Mouse (Mus musculus): ENCODE measurements at regions not wholly inside any gene's neighbourhood (a gene's known extent, or its start where the extent isn't known, plus 50 kb on each side); places are given as distances from the start of the nearest gene placed in this dataset.

- H3K27me3 ChIP-seq (ENCODE audit: control insufficient read depth, insufficient read depth, low read length) = no peaks in the 10 kb centered on the region
- no peak for ATAC-seq (ENCODE audit: low FRiP score)
- WGBS = 54% methylated on average over 3 of the region's 3 CpGs
- no peak overlapping the region for H3K4me3 ChIP-seq (ENCODE audit: low read depth, low read length)
- H3K4me1 ChIP-seq (replicated peaks; ENCODE audit: control insufficient read depth, insufficient read depth, low read length) = no peaks in the 10 kb centered on the region
- H3K36me3 ChIP-seq (ENCODE audit: control insufficient read depth, insufficient read depth, low read length) = no peaks in the 10 kb centered on the region
- no peak overlapping the region for H3K27ac ChIP-seq (ENCODE audit: low read depth, low read length)
- H3K4me2 ChIP-seq (replicated peaks; ENCODE audit: low read depth, low read length) = no peak overlapping the region
- no peaks in the 10 kb centered on the region for H3K9me3 ChIP-seq (ENCODE audit: control insufficient read depth, low read length)
- DNase-seq (ENCODE audit: low spot score) = no peak
- H3K9ac ChIP-seq (ENCODE audit: low read depth, low read length) = no peak overlapping the region
Measured at GRCm38 (mm10) chrX:60743971-60744370, 149.3 kb downstream of the Sox3 start.

- 86% methylated on average over 3 of the region's 3 CpGs for WGBS
- H3K4me3 ChIP-seq (ENCODE audit: low read depth, low read length) = no peak overlapping the region
- H3K36me3 ChIP-seq (ENCODE audit: control insufficient read depth, insufficient read depth, low read length) = no peaks in the 10 kb centered on the region
- no peak overlapping the region for H3K9ac ChIP-seq (ENCODE audit: low read depth, low read length)
- no peak overlapping the region for H3K27ac ChIP-seq (ENCODE audit: low read depth, low read length)
- H3K4me2 ChIP-seq (replicated peaks; ENCODE audit: low read depth, low read length) = no peak overlapping the region
- H3K4me1 ChIP-seq (replicated peaks; ENCODE audit: control insufficient read depth, insufficient read depth, low read length) = no peaks in the 10 kb centered on the region
- no peaks in the 10 kb centered on the region for H3K27me3 ChIP-seq (ENCODE audit: control insufficient read depth, insufficient read depth, low read length)
- no peaks in the 10 kb centered on the region for H3K9me3 ChIP-seq (ENCODE audit: control insufficient read depth, low read length)
- no peak for DNase-seq (ENCODE audit: low spot score)
- ATAC-seq (ENCODE audit: low FRiP score) = no peak
Measured at GRCm38 (mm10) chrX:60743020-60743707, 150.1 kb downstream of the Sox3 start.

- peak overlapping the region; percentile 42; the same call in 1 of the 2 replicates for H3K27ac ChIP-seq (ENCODE audit: low read depth, low read length)
Measured at GRCm38 (mm10) chrX:60719428-60720151, 127.1 kb upstream of the Atp11c start.

GRCm38 (mm10) chrX:60718794-60719193, 126.3 kb upstream of the Atp11c start:
- ATAC-seq (ENCODE audit: low FRiP score) (no peak), DNase-seq (ENCODE audit: low spot score) (peak; percentile 17)
- H3K27ac ChIP-seq (ENCODE audit: low read depth, low read length) = peak overlapping the region; percentile 32
- 21% methylated on average over 6 of the region's 6 CpGs for WGBS
- no peak overlapping the region for H3K4me2 ChIP-seq (replicated peaks; ENCODE audit: low read depth, low read length)
- H3K4me3 ChIP-seq (ENCODE audit: low read depth, low read length) = no peak overlapping the region
- H3K27me3 ChIP-seq (ENCODE audit: control insufficient read depth, insufficient read depth, low read length) = no peaks in the 10 kb centered on the region
- H3K9ac ChIP-seq (ENCODE audit: low read depth, low read length) = no peak overlapping the region
- no peaks in the 10 kb centered on the region for H3K36me3 ChIP-seq (ENCODE audit: control insufficient read depth, insufficient read depth, low read length)
- no peaks in the 10 kb centered on the region for H3K9me3 ChIP-seq (ENCODE audit: control insufficient read depth, low read length)
- no peaks in the 10 kb centered on the region for H3K4me1 ChIP-seq (replicated peaks; ENCODE audit: control insufficient read depth, insufficient read depth, low read length)

More at GRCm38 (mm10) chrX:60719428-60720151, 127.1 kb upstream of the Atp11c start:
- Histone ChIP-seq H3K4me3 (ENCODE audit: low read depth, low read length) (no peak overlapping the region), H3K9ac (ENCODE audit: low read depth, low read length) (no peak overlapping the region), H3K4me2 (replicated peaks; ENCODE audit: low read depth, low read length) (no peak overlapping the region), H3K36me3 (ENCODE audit: control insufficient read depth, insufficient read depth, low read length) (no peaks in the 10 kb centered on the region), H3K27me3 (ENCODE audit: control insufficient read depth, insufficient read depth, low read length) (no peaks in the 10 kb centered on the region), H3K9me3 (ENCODE audit: control insufficient read depth, low read length) (no peaks in the 10 kb centered on the region), H3K4me1 (replicated peaks; ENCODE audit: control insufficient read depth, insufficient read depth, low read length) (no peaks in the 10 kb centered on the region)
- 27% methylated on average over 13 of the region's 13 CpGs for WGBS
- DNase-seq (ENCODE audit: low spot score) (peak; percentile 65), ATAC-seq (ENCODE audit: low FRiP score) (peak; percentile 95)

- no peaks in the 10 kb centered on the region for H3K36me3 ChIP-seq (ENCODE audit: control insufficient read depth, insufficient read depth, low read length)
- WGBS = 23% methylated on average over 11 of the region's 11 CpGs
- no peak overlapping the region for H3K9ac ChIP-seq (ENCODE audit: low read depth, low read length)
- H3K4me1 ChIP-seq (replicated peaks; ENCODE audit: control insufficient read depth, insufficient read depth, low read length) = no peaks in the 10 kb centered on the region
- H3K4me3 ChIP-seq (ENCODE audit: low read depth, low read length) = no peak overlapping the region
- no peaks in the 10 kb centered on the region for H3K27me3 ChIP-seq (ENCODE audit: control insufficient read depth, insufficient read depth, low read length)
- no peak for ATAC-seq (ENCODE audit: low FRiP score)
- DNase-seq (ENCODE audit: low spot score) = peak; percentile 18
- H3K4me2 ChIP-seq (replicated peaks; ENCODE audit: low read depth, low read length) = peak overlapping the region; percentile 19; the same call in 1 of the 2 replicates
- H3K27ac ChIP-seq (ENCODE audit: low read depth, low read length) = no peak overlapping the region; the same call in 1 of the 2 replicates
- H3K9me3 ChIP-seq (ENCODE audit: control insufficient read depth, low read length) = no peaks in the 10 kb centered on the region
Measured at GRCm38 (mm10) chrX:60718156-60718769, 125.8 kb upstream of the Atp11c start.

GRCm38 (mm10) chrX:60681036-60681706, 88.7 kb upstream of the Atp11c start:
- Histone ChIP-seq H3K4me3 (ENCODE audit: low read depth, low read length) (no peak overlapping the region), H3K4me2 (replicated peaks; ENCODE audit: low read depth, low read length) (no peak overlapping the region), H3K27ac (ENCODE audit: low read depth, low read length) (no peak overlapping the region), H3K36me3 (ENCODE audit: control insufficient read depth, insufficient read depth, low read length) (no peaks in the 10 kb centered on the region), H3K4me1 (replicated peaks; ENCODE audit: control insufficient read depth, insufficient read depth, low read length) (no peaks in the 10 kb centered on the region), H3K9ac (ENCODE audit: low read depth, low read length) (no peak overlapping the region), H3K9me3 (ENCODE audit: control insufficient read depth, low read length) (no peaks in the 10 kb centered on the region), H3K27me3 (ENCODE audit: control insufficient read depth, insufficient read depth, low read length) (no peaks in the 10 kb centered on the region)
- ATAC-seq (ENCODE audit: low FRiP score) (no peak), DNase-seq (ENCODE audit: low spot score) (no peak)
- 82% methylated on average over 7 of the region's 7 CpGs for WGBS

- Histone ChIP-seq H3K27ac (ENCODE audit: low read depth, low read length) (no peak overlapping the region), H3K4me2 (replicated peaks; ENCODE audit: low read depth, low read length) (no peak overlapping the region), H3K27me3 (ENCODE audit: control insufficient read depth, insufficient read depth, low read length) (no peaks in the 10 kb centered on the region), H3K4me1 (replicated peaks; ENCODE audit: control insufficient read depth, insufficient read depth, low read length) (no peaks in the 10 kb centered on the region), H3K4me3 (ENCODE audit: low read depth, low read length) (no peak overlapping the region), H3K9ac (ENCODE audit: low read depth, low read length) (no peak overlapping the region), H3K9me3 (ENCODE audit: control insufficient read depth, low read length) (no peaks in the 10 kb centered on the region), H3K36me3 (ENCODE audit: control insufficient read depth, insufficient read depth, low read length) (no peaks in the 10 kb centered on the region)
- 56% methylated on average over 10 of the region's 10 CpGs for WGBS
- no peak for ATAC-seq (ENCODE audit: low FRiP score)
- DNase-seq (ENCODE audit: low spot score) = peak; percentile 0
Measured at GRCm38 (mm10) chrX:60644726-60645318, 52.3 kb upstream of the Atp11c start.

Data from hindbrain, embryonic 11.5 days (tissue).